Mouse (Mus musculus): ENCODE measurements around the gene Ptpn9.

Gene Ptpn9

GRCm38 (mm10) chr9:57013756-57014155, 19.0 kb downstream of the Ptpn9 start:
- no peak for DNase-seq (ENCODE audit: low read depth, low spot score)

- DNase-seq (ENCODE audit: low read depth, low spot score) = peak; percentile 8
Measured at GRCm38 (mm10) chr9:57014766-57015165, 20.0 kb downstream of the Ptpn9 start.

- DNase-seq (ENCODE audit: low read depth, low spot score) = no peak
Measured at GRCm38 (mm10) chr9:57017631-57018030, 22.9 kb downstream of the Ptpn9 start.

GRCm38 (mm10) chr9:57031756-57032155, 37.0 kb downstream of the Ptpn9 start:
- DNase-seq (ENCODE audit: low read depth, low spot score) = no peak

GRCm38 (mm10) chr9:57056237-57056636, 61.5 kb downstream of the Ptpn9 start:
- peak; percentile 43 for DNase-seq (ENCODE audit: low read depth, low spot score)

GRCm38 (mm10) chr9:57064164-57064563, 69.4 kb downstream of the Ptpn9 start:
- no peak for DNase-seq (ENCODE audit: low read depth, low spot score)

- DNase-seq (ENCODE audit: low read depth, low spot score) = no peak
Measured at GRCm38 (mm10) chr9:57068266-57068665, 73.5 kb downstream of the Ptpn9 start.

- no peak for DNase-seq (ENCODE audit: low read depth, low spot score)
Measured at GRCm38 (mm10) chr9:57070262-57070661, 75.5 kb downstream of the Ptpn9 start.

- no peak for DNase-seq (ENCODE audit: low read depth, low spot score)
Measured at GRCm38 (mm10) chr9:57070800-57071545, 76.2 kb downstream of the Ptpn9 start.

GRCm38 (mm10) chr9:57071801-57072351, 77.2 kb downstream of the Ptpn9 start, which contains the start of gene Sin3a:
Gene Sin3a (plus strand): TSS chr9:57072040.
- DNase-seq (ENCODE audit: low read depth, low spot score) = peak; percentile 85

GRCm38 (mm10) chr9:57072526-57072988, 77.8 kb downstream of the Ptpn9 start:
- peak; percentile 38 for DNase-seq (ENCODE audit: low read depth, low spot score)

GRCm38 (mm10) chr9:57072989-57073789, 78.5 kb downstream of the Ptpn9 start:
- peak; percentile 100 for DNase-seq (ENCODE audit: low read depth, low spot score)

- no peak for DNase-seq (ENCODE audit: low read depth, low spot score)
Measured at GRCm38 (mm10) chr9:57073790-57074094, 79.0 kb downstream of the Ptpn9 start.

- peak; percentile 13 for DNase-seq (ENCODE audit: low read depth, low spot score)
Measured at GRCm38 (mm10) chr9:57074171-57074821, 79.6 kb downstream of the Ptpn9 start.

GRCm38 (mm10) chr9:57074822-57075603, 80.3 kb downstream of the Ptpn9 start:
- peak; percentile 74 for DNase-seq (ENCODE audit: low read depth, low spot score)

GRCm38 (mm10) chr9:57075681-57076381, 81.1 kb downstream of the Ptpn9 start:
- DNase-seq (ENCODE audit: low read depth, low spot score) = peak; percentile 98

GRCm38 (mm10) chr9:57076701-57077660, 82.3 kb downstream of the Ptpn9 start:
- peak; percentile 90 for DNase-seq (ENCODE audit: low read depth, low spot score)

GRCm38 (mm10) chr9:57082236-57082635, 87.5 kb downstream of the Ptpn9 start:
- no peak for DNase-seq (ENCODE audit: low read depth, low spot score)
